Mouse (Mus musculus): ENCODE measurements around the gene Agtr1a. TPM values are rescaled to one million over a fixed set of nuclear protein-coding genes. Genes with fewer than 3 reads are reported as not detected.

The Agtr1a gene
- polyA plus RNA-seq, 1 experiment from 2014 or later: 0.78 TPM

DNA sequence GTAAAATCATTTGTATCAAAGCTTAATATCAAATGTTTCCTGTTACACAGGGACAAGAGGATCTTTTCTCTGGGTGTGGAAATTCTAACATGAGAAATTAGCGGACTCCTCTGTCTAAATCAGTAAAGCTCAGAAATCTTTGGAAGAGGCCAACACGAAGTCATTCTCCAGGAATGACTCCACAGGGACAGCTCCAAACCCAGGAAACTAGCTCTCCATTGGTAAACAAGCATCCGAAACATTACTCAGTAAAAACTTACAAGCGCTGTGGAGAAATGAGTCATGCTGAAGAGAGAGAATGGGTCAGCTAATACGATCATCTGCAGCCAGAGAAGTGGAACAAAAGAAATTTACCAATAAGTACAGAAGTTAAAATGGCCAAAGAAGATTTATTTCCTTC lies 82.4 kb downstream of the Agtr1a start:
- WGBS: 85% methylated on average over 5 of the region's 5 CpGs
- ATAC-seq (ENCODE audit: low FRiP score, low TSS enrichment): no peak
- H3K4me3 ChIP-seq (replicated peaks; ENCODE audit: low read depth, low read length): no peak overlapping the region
- H3K4me2 ChIP-seq (ENCODE audit: low read length): no peak overlapping the region
- no peaks in the 10 kb centered on the region for H3K36me3 ChIP-seq (ENCODE audit: control insufficient read depth, insufficient read depth, low read length)
- no peak overlapping the region for H3K9ac ChIP-seq (replicated peaks; ENCODE audit: low read length)
- no peaks in the 10 kb centered on the region for H3K4me1 ChIP-seq (ENCODE audit: control insufficient read depth, insufficient read depth, low read length)
- DNase-seq: no peak
- H3K9me3 ChIP-seq (ENCODE audit: control insufficient read depth, low read length): no peaks in the 10 kb centered on the region
- H3K27me3 ChIP-seq (ENCODE audit: control insufficient read depth, insufficient read depth, low read length): no peaks in the 10 kb centered on the region
- H3K27ac ChIP-seq (replicated peaks; ENCODE audit: low read depth, low read length): no peak overlapping the region

DNA sequence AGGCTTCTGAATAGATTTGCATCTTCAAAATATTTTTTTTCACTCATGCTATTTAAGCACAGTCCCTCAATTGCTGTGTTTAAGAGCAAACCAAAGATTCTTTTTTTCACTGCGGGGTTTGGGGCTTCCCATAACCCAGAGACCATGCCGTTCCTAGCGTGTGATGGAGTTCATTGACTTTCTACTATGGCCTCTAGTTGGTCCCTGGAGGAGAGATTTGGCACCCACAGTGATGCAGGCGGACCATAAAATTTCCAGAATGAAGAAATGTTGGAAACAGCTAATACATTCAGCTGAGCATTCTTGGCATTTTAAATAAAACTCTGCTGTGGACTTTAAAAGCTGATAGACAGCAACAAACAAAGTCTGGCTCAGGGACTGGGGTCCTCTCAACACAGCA lies 90.8 kb downstream of the Agtr1a start:
- no peak overlapping the region for H3K4me3 ChIP-seq (replicated peaks; ENCODE audit: low read depth, low read length)
- DNase-seq (no peak), ATAC-seq (ENCODE audit: low FRiP score, low TSS enrichment) (no peak)
- H3K4me2 ChIP-seq (ENCODE audit: low read length): no peak overlapping the region
- no peak overlapping the region for H3K9ac ChIP-seq (replicated peaks; ENCODE audit: low read length)
- no peaks in the 10 kb centered on the region for H3K27me3 ChIP-seq (ENCODE audit: control insufficient read depth, insufficient read depth, low read length)
- H3K36me3 ChIP-seq (ENCODE audit: control insufficient read depth, insufficient read depth, low read length): no peaks in the 10 kb centered on the region
- no peaks in the 10 kb centered on the region for H3K4me1 ChIP-seq (ENCODE audit: control insufficient read depth, insufficient read depth, low read length)
- no peaks in the 10 kb centered on the region for H3K9me3 ChIP-seq (ENCODE audit: control insufficient read depth, low read length)
- H3K27ac ChIP-seq (replicated peaks; ENCODE audit: low read depth, low read length): no peak overlapping the region
- 93% methylated on average over 4 of the region's 4 CpGs for WGBS

DNA sequence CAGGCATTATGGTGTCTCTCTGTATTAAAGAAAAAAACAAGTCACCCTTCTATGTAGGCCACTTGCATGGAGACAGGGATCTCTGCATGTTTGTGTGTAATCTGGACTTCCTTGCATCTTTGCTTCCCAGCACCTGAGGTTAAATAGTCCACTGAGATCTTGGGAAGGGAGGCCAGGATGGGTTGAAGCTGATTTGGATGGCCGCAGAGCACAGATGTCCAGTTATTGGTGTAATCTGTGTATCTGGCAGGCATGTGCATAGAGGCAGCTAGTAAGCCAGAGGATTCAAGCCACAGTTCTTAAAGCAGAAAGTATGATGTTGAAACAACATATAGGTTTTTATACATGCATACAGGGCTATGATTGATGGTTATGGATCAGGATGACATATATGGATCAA lies 91.2 kb downstream of the Agtr1a start:
- Histone ChIP-seq H3K4me2 (ENCODE audit: low read length) (no peak overlapping the region), H3K9me3 (ENCODE audit: control insufficient read depth, low read length) (no peaks in the 10 kb centered on the region), H3K4me3 (replicated peaks; ENCODE audit: low read depth, low read length) (no peak overlapping the region), H3K27ac (replicated peaks; ENCODE audit: low read depth, low read length) (no peak overlapping the region), H3K4me1 (ENCODE audit: control insufficient read depth, insufficient read depth, low read length) (no peaks in the 10 kb centered on the region), H3K27me3 (ENCODE audit: control insufficient read depth, insufficient read depth, low read length) (no peaks in the 10 kb centered on the region), H3K36me3 (ENCODE audit: control insufficient read depth, insufficient read depth, low read length) (no peaks in the 10 kb centered on the region), H3K9ac (replicated peaks; ENCODE audit: low read length) (no peak overlapping the region)
- WGBS: 98% methylated on average over 1 of the region's 1 CpGs
- DNase-seq (no peak), ATAC-seq (ENCODE audit: low FRiP score, low TSS enrichment) (no peak)

Other genes starting within 250 kb of the Agtr1a start
- 1.9 TPM in 2 replicates for gene Mboat1, start 200.0 kb upstream of the Agtr1a start, polyA plus RNA-seq (2014; fragmentation: Nextera tagmentation; extraction: Ambion mirVana)
- 302 TPM in 2 replicates for gene Uqcrfs1, start 208.9 kb downstream of the Agtr1a start, polyA plus RNA-seq (2014; fragmentation: Nextera tagmentation; extraction: Ambion mirVana)